8 mouse cellular contexts compared by ENCODE assay signal in the genomic region with DNA sequence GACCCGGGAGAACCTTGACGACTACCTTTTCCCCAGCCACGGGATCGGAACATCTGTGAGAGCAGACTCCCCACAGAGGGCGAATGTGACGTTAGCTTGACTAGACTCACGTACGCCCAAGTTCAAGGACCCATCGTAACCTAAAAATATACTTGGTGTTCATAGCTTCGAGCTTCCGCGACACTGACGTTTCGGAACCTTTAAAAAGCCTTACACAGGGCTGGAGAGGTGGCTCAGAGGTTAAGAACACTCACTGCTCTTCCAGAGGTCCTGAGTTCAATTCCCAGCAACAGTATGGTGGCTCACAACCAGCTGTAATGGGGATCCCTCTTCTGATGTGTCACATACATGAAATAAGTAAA. TPM values are rescaled to one million over a fixed set of nuclear protein-coding genes. Genes with fewer than 3 reads are reported as not detected.
DNase-seq lines count a peak whose midpoint lies in the region; ATAC-seq lines count a peak whose summit lies in the region.

No protein-coding gene starts in this region.

- ATAC-seq in kidney, embryonic 15.5 days (replicated peaks; ENCODE audit: low FRiP score), result no peak
- ATAC-seq in hindbrain, embryonic 14.5 days (ENCODE audit: low FRiP score), result no peak
- ATAC-seq in midbrain, embryonic 14.5 days (ENCODE audit: low FRiP score, low TSS enrichment), result no peak

- peak overlapping the region; percentile 99 for H3K27ac ChIP-seq in kidney, embryonic 15.5 days
- H3K27ac ChIP-seq in brown adipose tissue, adult 24 weeks (replicated peaks; ENCODE audit: low read depth, low read length), result peak overlapping the region; percentile 96
- H3K27ac ChIP-seq in hindbrain, embryonic 14.5 days, result peak overlapping the region; percentile 92
- peak overlapping the region; percentile 96 for H3K27ac ChIP-seq in midbrain, embryonic 14.5 days (replicated peaks; ENCODE audit: low read depth, low read length)

- H3K9ac ChIP-seq in kidney, embryonic 15.5 days, result peak overlapping the region; percentile 74
- peak overlapping the region; percentile 73 for H3K9ac ChIP-seq in hindbrain, embryonic 14.5 days
- H3K9ac ChIP-seq in midbrain, embryonic 14.5 days (replicated peaks; ENCODE audit: low read length), result peak overlapping the region; percentile 82

- no peak for DNase-seq in kidney, adult 8-10 months
- DNase-seq in hindbrain, embryonic 14.5 days (ENCODE audit: low spot score), result no peak
- DNase-seq in midbrain, embryonic 14.5 days, result no peak
- no peak for DNase-seq in cerebellum, postnatal 14 days
- DNase-seq in urinary bladder, postnatal 25 days (ENCODE audit: low spot score), result no peak
- no peak for DNase-seq in cerebellum, adult 11-12 months

- 0 out of 2 replicates have a peak, but pooled peaks cover 3% of the 10 kb centered on the region for H3K36me3 ChIP-seq in kidney, embryonic 15.5 days
- H3K36me3 ChIP-seq in hindbrain, embryonic 14.5 days (replicated peaks; ENCODE audit: control insufficient read depth, insufficient read depth), result no peaks in the 10 kb centered on the region
- no peaks in the 10 kb centered on the region for H3K36me3 ChIP-seq in midbrain, embryonic 14.5 days (ENCODE audit: control insufficient read depth, insufficient read depth, low read length)

- H3K27me3 ChIP-seq in kidney, embryonic 15.5 days, result no peaks in the 10 kb centered on the region
- no peaks in the 10 kb centered on the region for H3K27me3 ChIP-seq in hindbrain, embryonic 14.5 days (ENCODE audit: control insufficient read depth, insufficient read depth, low read length)
- no peaks in the 10 kb centered on the region for H3K27me3 ChIP-seq in midbrain, embryonic 14.5 days (ENCODE audit: control insufficient read depth, insufficient read depth, low read length)

- H3K9me3 ChIP-seq in kidney, embryonic 15.5 days (replicated peaks), result no peaks in the 10 kb centered on the region
- H3K9me3 ChIP-seq in hindbrain, embryonic 14.5 days (ENCODE audit: control insufficient read depth, low read length), result no peaks in the 10 kb centered on the region
- H3K9me3 ChIP-seq in midbrain, embryonic 14.5 days (ENCODE audit: control insufficient read depth, low read length), result no peaks in the 10 kb centered on the region

- peak overlapping the region; percentile 70 for H3K4me2 ChIP-seq in kidney, embryonic 15.5 days
- H3K4me2 ChIP-seq in hindbrain, embryonic 14.5 days (replicated peaks), result peak overlapping the region; percentile 54
- peak overlapping the region; percentile 66 for H3K4me2 ChIP-seq in midbrain, embryonic 14.5 days (ENCODE audit: low read length)

- H3K4me1 ChIP-seq in kidney, embryonic 15.5 days, result peaks cover 6% of the 10 kb centered on the region; the same call in 1 of the 2 replicates
- peaks cover 2% of the 10 kb centered on the region; the same call in 1 of the 2 replicates for H3K4me1 ChIP-seq in brown adipose tissue, adult 24 weeks (ENCODE audit: control insufficient read depth, insufficient read depth, insufficient read length, low read length)
- H3K4me1 ChIP-seq in hindbrain, embryonic 14.5 days (replicated peaks; ENCODE audit: control insufficient read depth, insufficient read depth, low read length), result peaks cover 17% of the 10 kb centered on the region
- peaks cover 19% of the 10 kb centered on the region for H3K4me1 ChIP-seq in midbrain, embryonic 14.5 days (ENCODE audit: control insufficient read depth, insufficient read depth, low read length)

- peak overlapping the region; percentile 100 for H3K4me3 ChIP-seq in kidney, embryonic 15.5 days (replicated peaks)
- peak overlapping the region; percentile 67 for H3K4me3 ChIP-seq in brown adipose tissue, adult 24 weeks (ENCODE audit: insufficient read depth, low read depth, low read length)
- H3K4me3 ChIP-seq in hindbrain, embryonic 14.5 days (replicated peaks; ENCODE audit: low read length), result peak overlapping the region; percentile 99
- H3K4me3 ChIP-seq in midbrain, embryonic 14.5 days (replicated peaks; ENCODE audit: low read depth, low read length), result peak overlapping the region; percentile 98

- 1% methylated on average over 14 of the region's 14 CpGs for WGBS in kidney, embryonic 15.5 days
- WGBS in hindbrain, embryonic 14.5 days, result under 1% methylated on average over 14 of the region's 14 CpGs
- WGBS in midbrain, embryonic 14.5 days, result under 1% methylated on average over 14 of the region's 14 CpGs

RNA-seq across cellular contexts. Expression of a gene that starts 0.7 kb away (rescaled TPM):
- polyA plus RNA-seq in kidney, embryonic 15.5 days (2015; fragmentation: Nextera tagmentation; extraction: Ambion mirVana), result 14.7 and 15.3 TPM in 2 replicates
- polyA plus RNA-seq in brown adipose tissue, adult 24 weeks (2012; ENCODE audit: insufficient read depth, insufficient read length, missing spikeins), result 20.1 and 22.6 TPM in 2 replicates
- 18.0 and 20.3 TPM in 2 replicates for polyA plus RNA-seq in hindbrain, embryonic 14.5 days (2014; fragmentation: Nextera tagmentation; extraction: Ambion mirVana)
- 21.0 and 21.1 TPM in 2 replicates for polyA plus RNA-seq in midbrain, embryonic 14.5 days (2014; fragmentation: Nextera tagmentation; extraction: Ambion mirVana)
